Mouse (Mus musculus) kidney, postnatal 25 days (tissue): Measurements from ENCODE around the gene Tnip3.

Experiments
- DNase-seq, 2 experiments: peaks; one replicate each; pipeline ENCODE4 v3.0.0; 2021; ENCODE audit warnings: mixed read lengths in 2 of 2

The Tnip3 gene

DNA sequence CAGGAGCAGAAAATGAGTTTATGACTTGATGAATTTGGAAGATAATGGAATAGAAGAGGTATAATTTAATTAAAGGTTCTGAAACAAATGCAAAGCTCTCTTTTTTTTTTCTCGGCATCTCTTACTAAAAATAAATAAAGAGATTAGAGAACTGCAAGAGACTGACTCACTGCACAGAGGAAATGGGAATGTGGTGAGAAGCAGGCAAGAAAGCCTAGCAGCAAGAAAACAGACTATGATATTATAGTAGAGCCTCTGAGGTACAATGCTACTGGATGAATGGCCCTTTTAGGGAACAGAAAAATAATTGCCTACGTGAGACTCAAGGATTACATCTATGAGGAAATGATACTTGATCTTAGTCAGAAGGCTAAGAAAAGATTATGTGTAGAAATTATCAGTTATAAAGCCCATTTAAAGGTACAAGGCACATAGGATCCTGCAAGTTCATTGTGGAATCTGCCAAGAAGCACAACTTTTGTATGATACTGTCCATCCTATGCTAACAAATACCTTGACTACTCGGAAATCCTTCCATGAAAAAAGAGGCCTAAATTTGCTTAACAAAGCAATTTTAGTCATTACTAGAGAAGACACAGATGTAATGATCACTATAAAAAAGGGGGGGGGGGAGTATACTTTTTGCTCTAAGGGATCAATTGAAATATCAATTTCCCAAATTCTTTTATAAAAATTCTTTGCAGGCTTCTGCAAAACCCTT, 60.4 kb downstream of the Tnip3 start:
- no peak for DNase-seq

GRCm38 (mm10) chr6:65588847-65589246, 63.7 kb downstream of the Tnip3 start:
- DNase-seq, result no peak

DNA sequence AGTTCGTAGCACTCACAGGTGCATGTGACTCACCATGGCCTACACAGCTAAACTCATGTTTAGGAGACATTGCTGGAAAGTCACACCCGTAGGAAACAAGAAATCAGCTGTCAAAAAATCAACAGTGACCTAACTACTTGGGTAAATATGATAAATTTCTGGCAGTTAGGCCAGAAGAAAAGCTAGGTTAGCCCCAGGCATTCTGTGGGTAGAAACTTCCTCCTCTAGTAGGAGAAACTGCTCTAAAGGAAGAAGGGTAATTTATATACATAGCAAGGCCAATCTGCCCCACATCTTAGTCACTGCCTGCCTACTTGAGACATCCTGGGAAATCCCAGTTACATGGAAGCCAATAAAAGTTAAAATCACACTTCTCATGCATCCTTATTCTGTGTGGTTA, 64.9 kb downstream of the Tnip3 start:
- no peak for DNase-seq

GRCm38 (mm10) chr6:65594171-65594570, 69.1 kb downstream of the Tnip3 start:
- DNase-seq, result no peak

- no peak for DNase-seq
Observed at GRCm38 (mm10) chr6:65595371-65595770, 70.3 kb downstream of the Tnip3 start.

DNA sequence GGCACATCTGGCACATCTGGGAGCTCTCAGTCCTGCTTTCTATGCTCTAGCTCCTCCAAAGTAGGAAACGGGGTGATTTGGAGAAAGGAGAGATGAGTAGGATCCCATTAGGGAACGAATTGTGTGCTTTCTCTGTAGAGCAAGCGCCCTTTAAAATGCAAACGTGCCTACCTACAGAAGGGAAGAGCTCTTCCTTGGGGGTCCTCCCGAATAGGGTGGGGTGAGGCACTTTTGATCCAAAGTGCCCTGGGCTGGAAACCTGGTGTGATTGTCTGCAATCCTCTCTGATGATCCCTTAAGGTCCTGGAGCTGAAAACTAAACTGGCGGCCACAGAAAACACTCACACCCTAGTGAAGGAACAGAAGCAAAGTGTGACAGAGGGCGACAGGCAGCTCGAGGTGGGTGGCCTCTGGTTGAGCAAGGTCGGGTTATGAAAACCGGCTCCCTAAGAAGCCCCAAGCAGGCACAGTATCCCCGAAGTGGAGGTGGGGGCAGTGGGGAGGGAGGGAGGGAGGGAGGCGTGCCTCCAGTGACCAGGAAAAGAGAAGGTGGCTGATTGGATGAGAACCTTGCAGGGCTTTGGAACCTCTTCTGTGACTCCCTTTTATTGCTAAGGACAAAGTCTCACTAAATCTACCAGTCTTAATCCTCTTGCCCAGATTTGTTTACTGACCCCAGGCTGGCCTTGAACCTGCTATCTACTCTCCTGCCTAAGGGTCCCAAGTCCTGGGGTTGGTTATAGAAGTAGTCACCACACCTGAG, 72.1 kb downstream of the Tnip3 start:
- DNase-seq, result no peak

- no peak for DNase-seq
Observed at GRCm38 (mm10) chr6:65598522-65598921, 73.4 kb downstream of the Tnip3 start.

DNA sequence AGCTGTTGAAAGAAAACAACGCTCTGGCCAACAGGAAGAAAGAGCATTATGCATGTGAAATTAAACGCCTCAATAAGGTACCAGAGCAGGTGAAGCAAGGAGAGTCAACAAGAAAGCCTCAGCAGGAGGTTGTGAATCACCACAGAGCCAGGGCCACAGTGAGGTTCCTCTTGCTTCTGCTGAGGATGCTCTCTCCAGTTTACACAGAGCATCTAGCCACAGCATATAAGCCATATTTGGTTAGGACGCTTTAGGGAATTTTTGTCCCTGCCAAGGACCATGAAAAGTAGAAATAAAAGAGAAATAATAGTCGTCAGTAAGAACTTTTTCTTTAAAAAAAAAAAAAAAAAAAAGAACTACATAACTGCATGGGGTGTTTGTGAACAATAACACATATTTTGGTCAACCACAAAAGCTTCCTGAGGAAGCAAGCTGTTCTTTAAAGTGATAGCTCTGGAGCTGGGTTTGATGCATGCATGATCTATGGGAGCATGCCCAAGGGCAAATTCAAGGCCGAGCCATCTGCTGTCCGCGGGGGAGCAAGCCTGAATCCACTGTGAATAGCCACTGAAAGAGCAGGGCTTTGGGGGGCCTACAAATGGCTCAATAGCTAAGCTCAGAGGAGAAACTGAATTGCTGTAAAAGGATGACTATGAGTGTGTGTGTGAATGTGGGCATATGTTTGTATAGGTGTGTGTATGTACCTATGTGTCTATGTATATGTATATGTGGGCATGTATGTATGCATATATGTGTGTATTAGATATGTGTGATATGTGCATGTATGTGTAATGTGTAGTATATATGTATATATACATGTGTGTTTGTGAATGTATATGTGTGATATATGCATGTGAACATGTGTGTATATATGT, 75.0 kb downstream of the Tnip3 start:
- DNase-seq, result no peak

- DNase-seq, result no peak
Observed at GRCm38 (mm10) chr6:65600887-65601286, 75.8 kb downstream of the Tnip3 start.

- no peak for DNase-seq
Observed at GRCm38 (mm10) chr6:65605778-65606177, 80.7 kb downstream of the Tnip3 start.

DNA sequence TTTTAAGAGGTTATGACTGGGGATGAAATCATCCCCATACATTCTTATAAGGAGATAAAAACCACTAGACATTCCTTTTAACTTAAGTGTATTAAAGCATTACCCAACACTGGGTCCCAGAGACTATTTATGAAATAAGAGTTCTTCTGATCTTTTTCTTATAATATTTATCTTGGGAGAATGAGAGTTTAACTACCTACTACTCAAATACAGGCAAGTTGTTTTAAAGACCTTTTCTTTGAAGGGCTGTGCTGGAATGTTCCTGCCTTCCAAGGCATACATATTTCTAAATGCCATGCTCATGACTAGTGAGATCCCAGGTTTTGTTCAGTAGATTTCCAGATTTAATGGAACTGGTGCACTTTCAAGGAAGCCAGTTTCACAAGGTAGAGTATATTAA, 81.8 kb downstream of the Tnip3 start:
- no peak for DNase-seq

GRCm38 (mm10) chr6:65611834-65612233, 86.7 kb downstream of the Tnip3 start:
- no peak for DNase-seq

- DNase-seq, result no peak
Observed at GRCm38 (mm10) chr6:65613924-65614585, 88.9 kb downstream of the Tnip3 start.

DNA sequence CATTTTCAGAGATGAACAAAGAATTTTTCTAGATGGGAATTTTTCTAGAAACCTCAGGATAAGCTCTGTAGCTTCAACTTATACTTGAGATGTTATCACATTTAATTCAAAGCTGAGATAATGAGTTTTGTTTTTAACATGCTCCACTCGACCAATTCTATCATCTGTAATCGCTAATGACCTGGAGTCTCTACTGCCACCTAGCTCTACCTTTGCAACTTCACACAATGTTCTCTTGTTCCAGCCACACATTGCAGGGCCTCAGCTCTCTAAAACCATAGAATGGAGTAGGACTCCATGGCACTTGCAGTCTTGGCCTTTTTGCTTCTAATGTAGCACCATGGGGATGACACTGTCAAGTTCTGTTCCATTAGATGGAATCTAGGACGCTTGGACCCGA, 90.5 kb downstream of the Tnip3 start:
- no peak for DNase-seq

DNA sequence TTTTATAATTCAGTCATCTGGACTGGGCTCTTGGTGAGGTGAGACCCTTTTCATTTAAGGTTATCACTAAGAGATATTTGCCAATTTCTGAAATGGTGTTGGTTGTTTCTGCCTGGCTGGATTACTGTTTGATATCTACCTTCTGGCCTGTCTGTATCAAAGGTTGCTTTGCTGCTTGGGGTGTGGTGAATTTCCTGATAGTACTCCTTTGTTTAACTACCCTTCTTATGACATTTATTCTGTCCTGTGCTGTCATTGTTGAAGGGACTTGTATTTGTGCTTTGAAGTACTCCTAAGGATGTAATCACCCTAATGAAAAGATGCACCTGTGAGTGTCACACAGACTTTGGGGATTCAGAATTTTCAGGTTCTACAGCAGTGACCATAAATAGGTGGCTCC, 96.1 kb downstream of the Tnip3 start:
- no peak for DNase-seq

DNA sequence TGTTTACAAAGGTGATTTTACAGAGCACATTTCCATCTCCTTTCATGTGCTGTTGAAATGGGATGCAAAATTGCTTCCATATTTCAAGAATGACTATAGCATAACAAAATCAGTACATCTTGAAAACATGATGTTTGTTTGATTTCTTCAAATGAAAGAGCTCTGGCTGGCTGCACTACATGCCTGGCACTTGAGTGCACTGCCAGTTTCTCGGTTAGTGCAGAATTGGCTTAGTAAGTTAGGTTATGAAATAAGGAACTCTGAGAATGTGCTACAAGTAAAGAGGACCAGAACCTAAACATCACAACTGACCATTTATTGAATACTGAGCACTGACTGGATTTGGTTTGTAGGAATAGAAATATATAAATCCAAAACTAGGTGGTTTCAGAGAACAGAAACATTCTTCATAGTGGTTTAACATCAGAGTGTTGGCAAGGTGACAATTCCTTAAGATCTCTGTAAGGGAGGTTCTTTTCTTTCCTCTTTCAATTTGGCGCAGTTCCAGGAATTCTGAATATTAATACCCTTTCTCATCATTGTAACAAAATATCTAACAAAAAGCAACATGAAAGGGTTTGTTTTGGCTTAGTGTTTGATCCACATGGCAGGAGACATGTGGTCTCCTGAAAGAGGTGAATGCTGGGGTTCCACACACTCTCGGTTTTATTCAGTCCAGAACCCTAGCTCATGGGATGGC, 98.1 kb downstream of the Tnip3 start:
- no peak for DNase-seq

DNA sequence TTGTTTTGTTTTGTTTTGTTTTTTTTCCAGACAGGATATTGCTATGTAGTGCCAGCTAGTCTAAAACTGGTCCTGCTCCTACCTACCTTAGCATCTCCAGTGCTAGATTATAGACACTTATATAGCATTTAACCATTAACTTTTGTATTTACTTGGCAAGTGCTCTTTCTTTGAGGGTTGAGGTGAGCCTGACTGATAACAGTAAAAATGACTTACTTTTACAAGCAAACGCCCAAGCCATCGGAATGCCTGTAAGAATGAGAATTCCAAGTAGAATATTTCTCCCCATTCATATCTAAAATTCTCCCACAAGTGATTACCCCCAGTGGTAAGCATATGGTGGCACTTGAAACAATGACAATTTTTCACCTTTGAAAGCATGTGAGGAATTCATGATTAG, 105.5 kb downstream of the Tnip3 start:
- no peak for DNase-seq

DNA sequence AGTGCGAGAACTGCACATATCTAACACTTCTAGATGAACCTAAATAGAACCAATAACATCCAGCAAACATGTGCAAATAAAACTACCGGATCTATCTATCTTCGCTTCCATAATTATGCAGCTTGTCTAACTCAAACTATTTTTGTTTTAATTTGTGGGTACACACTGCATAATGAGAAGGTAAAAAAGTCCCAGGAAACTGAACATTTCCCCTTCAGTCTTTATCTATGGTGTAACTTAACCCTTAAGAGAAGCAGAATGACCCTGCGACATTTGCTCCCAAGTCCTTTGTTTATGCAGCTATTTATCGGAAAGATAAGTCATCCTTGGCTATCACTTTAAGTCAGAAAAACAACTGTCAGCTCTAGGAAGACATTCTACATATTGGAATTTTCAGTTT, 107.1 kb downstream of the Tnip3 start:
- DNase-seq, result no peak

- no peak for DNase-seq
Observed at GRCm38 (mm10) chr6:65642431-65642830, 117.3 kb downstream of the Tnip3 start.

DNA sequence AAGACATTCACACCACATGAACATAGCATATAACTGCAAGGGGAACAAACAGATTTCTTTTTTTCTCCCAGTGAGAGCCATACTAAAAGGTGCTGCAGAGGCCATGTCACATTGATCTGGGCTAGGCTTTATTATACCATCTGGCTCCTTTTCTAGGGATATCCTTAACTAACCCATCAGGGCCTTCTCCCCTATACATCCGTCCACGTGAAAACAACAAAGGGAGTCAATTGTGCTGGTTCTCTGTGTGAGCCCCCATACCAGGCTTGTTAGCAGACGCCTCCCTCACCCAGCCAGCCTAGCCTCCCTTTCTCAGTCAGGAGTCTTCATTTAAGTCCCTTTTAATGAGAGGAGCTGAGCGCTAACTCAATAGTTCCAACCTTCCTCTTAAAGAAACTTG, 119.0 kb downstream of the Tnip3 start:
- DNase-seq, result no peak

GRCm38 (mm10) chr6:65646408-65646807, 121.3 kb downstream of the Tnip3 start:
- no peak for DNase-seq

- no peak for DNase-seq
Observed at GRCm38 (mm10) chr6:65647731-65648130, 122.6 kb downstream of the Tnip3 start.
